Mouse (Mus musculus) myocyte (in vitro differentiated cells): ENCODE measurements around the gene Dnah9.

Source experiments
- CEBPB ChIP-seq: IDR thresholded peaks from 2 replicates; pipeline ENCODE4 v1.6.1; 2011; ENCODE audit warnings: mild to moderate bottlenecking, moderate library complexity; ENCODE audit not compliant: poor library complexity, insufficient read depth, severe bottlenecking
- E2F4 ChIP-seq: IDR thresholded peaks from one replicate; pipeline ENCODE4 v1.6.1; 2011; ENCODE audit warnings: mild to moderate bottlenecking, control low read depth, moderate library complexity; ENCODE audit not compliant: insufficient read depth
- MAX ChIP-seq: IDR thresholded peaks from one replicate; pipeline ENCODE4 v1.6.1; 2011; ENCODE audit warnings: low read depth, mild to moderate bottlenecking, control low read depth
- POLR2A ChIP-seq: IDR thresholded peaks from one replicate; pipeline ENCODE4 v1.6.1; 2011; ENCODE audit warnings: low read depth, mild to moderate bottlenecking, control low read depth, moderate library complexity; ENCODE audit not compliant: insufficient read length
- SRF ChIP-seq: IDR thresholded peaks from one replicate; pipeline ENCODE4 v1.6.1; 2011; ENCODE audit warnings: low read depth; ENCODE audit not compliant: control insufficient read depth, insufficient read length
- USF1 ChIP-seq: IDR thresholded peaks from one replicate; pipeline ENCODE4 v1.6.1; 2011; ENCODE audit warnings: low read depth, mild to moderate bottlenecking, control low read depth, moderate library complexity

GRCm38 (mm10) chr11:66049146-66049545 lies 119.2 kb downstream of the Dnah9 start:
- TF ChIP-seq E2F4 (no peak), POLR2A (no peak), USF1 (no peak), MAX (no peak), CEBPB (no peak), SRF (no peak)
